Mouse (Mus musculus) cerebellum, postnatal 4 days (tissue): ENCODE results near the gene Nipal4.
"Not testable (repeated sequence)": the region's sequence is repeated elsewhere in the genome, so short reads cannot be mapped to it uniquely, and the experiment has no call there.

Source experiments
- DNase-seq, 2 experiments: peaks; one replicate each; pipeline ENCODE4 v3.0.0; 2022; ENCODE audit warnings: low spot score in 2 of 2, mixed read lengths in 1 of 2

Nipal4 gene

DNA sequence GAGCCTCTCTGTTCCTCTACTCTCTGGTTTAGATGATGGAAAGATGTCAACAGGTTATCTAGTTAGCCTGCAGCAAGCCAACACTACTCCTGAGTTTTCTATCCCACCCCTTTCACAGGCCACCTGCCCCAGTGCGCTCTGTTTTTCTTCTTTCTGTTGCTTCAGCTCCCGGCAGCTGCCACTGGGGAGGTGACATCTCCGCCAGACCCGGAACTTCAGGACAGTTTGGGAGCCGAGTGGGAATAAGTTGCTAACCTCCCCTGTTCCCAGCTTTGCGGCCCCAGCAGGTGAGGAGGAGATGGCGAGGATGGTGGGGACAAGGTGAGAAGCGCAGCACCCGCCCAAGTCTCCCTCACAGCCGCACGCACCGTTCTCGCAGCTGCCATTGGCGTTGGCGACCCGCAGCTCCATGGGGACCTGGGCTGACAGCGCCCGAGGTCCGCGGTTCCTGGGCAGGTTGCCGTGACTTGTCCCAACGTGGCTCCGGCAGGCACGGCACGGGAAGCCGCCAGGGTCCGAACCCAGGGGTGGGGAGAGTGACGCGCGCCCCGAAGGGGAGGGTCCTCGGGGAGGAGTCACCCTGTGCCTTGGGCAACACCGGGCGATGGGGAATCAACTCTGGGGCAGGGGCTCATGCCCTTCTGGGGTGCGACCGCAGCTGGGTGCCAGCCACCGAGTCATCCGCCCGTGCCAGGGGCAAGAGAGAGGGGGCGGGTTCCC, at the start of gene Nipal4:
Nipal4 (minus strand) TSS at position 643 of the 720 bp plus-strand sequence.
- DNase-seq, result no peak

DNA sequence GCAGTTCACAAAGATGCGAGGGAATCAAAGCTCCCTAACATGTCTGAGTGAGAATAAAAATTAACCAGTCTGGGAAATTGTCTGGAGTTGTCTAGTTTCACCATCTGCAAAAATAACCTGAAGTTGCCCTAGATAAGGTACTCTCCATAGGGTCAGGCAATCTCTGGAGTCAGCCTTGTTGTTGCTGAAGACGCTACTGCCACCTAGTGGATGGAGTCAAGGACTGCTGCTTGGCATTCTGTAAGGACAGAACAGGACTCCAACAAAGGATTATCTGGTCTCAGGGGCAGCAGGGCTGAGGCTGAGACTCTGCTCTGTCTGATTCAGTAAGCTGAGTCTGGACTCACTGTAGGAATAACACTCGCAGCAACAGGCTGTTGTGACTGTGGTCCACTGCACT, 49.0 kb upstream of the Nipal4 start:
- peak in 1 of 2 experiments; percentile 56 for DNase-seq

DNA sequence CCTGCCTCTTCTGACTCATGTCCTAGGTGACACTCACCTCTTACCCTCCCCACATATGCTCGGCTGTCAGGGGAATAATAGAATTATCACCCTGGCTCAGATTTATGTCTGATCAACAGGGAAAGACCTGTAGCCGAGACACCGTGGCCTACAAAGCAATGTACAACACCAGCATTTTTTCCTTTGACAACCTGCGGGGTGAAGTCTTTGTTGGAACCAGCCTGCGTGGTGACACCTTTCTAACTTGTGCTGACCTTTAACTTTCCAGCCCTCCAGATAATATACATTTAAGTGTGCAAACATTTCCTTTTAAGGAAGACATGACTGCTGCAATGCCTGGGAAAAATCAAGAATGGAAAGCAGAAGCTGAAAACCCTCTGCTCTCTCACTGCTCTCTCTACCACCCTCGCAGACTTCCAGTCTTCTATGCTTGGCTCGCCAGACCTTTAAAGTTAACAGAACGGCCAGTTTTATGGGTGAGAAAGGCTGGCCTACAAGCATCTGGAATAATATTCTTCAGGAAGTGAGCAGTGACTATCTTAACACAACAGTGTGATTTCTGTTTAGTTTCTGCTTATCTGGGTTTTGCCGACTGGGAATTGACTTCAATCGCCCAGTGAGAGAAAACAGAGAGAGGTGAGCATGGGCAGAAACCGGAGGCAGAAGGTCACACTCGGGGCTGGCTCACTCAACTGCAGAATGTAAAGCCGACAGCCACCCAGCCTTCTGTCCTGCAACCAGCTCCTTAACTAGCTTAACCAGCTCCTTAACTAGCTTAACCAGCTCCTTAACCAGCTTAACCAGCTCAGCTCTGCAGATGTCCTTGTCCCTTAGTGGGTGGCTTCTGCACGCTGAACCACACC, 48.3 kb upstream of the Nipal4 start:
- no peak for DNase-seq

DNA sequence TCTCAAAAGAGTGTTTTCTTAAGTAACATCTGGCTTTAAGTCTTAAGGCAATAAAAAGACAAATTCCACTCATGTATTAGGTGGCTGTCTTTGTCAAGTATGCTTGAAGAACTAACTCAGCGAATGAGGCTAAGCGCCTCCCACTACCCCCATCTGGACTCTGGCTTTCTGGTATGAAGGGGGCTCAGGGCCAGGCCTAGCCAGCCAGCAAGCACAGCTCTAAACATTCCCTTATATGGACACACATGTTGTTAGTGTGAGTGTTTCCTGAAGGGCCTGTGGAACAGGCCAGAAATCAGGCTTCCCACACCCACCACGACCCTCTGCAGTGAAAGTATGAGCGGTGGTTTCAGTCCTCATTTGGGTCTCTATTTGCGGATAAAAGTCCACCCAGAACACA, 47.5 kb upstream of the Nipal4 start:
- DNase-seq, result no peak

DNA sequence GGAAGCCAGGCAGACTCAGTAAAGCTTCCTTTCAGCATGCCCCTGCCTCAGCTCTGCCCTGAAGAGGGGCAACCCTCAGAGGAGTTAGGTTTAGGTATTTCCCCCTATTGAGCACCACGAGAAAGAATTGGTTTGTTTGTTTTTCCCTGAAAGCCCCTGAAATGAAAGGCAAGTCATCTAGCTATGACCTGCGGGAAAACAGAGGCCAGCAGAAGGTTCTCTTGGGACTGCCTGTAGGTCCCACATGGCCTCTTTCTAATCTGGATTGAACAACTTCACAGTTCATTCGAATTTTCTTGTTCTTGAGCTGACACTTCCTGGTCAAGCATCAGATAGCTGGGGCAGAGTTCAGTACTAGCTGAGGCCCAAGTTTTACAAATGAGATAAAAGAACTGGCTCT, 45.5 kb upstream of the Nipal4 start:
- no peak for DNase-seq

DNA sequence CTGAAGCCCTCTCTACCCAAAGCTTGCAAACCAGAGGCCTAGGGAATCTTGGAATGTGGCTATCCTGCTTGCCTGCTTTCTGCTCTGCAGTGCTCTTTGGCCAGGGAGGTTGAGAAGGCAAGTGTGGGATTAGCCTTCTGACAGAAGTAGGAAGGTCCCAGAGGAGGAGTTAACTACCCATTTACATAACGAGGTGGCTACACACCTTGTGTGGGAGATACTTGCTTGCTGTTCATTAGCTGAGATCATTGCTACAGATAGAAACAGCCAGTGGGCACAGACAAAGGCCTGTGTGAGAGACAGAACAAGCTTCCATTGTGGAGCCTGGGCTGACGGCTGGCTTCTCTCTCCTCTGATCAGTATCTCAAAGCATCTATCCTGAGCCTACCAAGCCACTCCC, 43.6 kb upstream of the Nipal4 start:
- no peak for DNase-seq

DNA sequence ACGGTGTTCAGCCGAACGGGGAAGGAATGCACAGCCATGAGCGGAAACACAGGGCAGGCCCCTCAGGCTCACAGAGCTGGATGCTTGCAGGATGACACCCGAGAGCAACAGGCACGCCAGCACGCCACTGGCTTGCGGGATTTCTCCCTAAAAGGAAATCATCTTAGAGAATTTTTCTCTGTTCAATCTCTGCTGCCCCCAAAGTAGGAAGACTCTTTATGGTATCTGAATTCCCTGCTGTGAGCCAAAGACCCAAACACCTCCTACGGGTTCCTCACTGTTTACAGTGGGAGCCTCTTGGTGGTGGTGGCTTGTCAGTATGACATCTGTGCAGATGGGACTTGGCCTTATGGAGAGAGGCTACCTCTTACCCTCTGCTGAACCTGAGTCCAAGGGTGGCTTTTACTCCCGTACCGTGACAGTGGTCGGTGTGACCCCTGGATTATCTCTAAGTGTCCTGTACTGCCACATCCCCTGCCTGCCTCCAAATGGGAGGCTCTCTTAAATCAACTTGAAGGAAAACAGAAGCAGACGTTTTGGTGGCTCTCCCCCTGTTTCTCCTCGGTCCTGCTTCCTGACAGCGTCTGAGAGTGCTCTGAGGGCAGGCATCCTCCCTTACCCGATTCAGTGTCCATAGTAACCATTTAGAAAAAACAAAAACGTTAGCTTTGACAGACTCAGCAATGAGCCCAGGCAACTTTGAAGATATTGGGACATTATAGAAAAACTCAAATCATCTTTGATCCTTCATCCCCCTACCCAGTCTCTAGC, 39.5 kb upstream of the Nipal4 start:
- no peak for DNase-seq

DNA sequence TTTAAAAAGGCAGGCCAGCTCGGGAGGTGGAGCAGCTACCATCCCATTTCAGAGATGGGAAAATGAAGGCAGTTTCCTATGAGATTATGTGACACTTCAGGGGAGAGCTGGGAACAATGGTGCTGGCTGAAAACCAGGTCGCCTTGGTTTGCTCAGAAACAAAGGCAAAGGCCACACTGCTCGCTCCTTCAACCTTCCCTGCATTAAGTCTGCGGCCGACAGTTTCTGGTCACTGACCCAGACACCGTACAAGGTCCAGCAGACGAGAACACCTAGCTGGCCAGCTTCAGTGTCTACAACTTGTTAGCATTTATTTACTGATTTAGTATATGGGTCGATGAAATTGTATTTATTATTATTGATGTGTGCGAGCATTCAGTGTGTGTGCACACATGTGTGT, 38.5 kb upstream of the Nipal4 start:
- no peak for DNase-seq

DNA sequence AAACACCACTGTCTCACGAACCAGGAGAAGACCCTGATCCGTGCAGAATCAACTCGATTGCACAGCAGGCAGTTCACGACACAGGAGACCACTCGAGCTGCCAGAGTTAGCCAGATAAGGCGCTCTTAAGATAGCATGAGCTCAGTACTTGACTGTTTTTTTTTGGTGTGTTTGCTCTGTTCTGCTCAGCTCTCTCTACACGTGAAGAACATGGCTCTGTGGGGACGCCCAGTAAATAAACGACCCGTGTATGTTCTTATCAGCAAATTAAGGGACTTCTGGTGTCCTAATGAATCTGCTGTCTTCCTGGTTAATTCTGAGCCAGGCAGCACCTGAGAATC, 36.2 kb upstream of the Nipal4 start:
- no peak for DNase-seq

DNA sequence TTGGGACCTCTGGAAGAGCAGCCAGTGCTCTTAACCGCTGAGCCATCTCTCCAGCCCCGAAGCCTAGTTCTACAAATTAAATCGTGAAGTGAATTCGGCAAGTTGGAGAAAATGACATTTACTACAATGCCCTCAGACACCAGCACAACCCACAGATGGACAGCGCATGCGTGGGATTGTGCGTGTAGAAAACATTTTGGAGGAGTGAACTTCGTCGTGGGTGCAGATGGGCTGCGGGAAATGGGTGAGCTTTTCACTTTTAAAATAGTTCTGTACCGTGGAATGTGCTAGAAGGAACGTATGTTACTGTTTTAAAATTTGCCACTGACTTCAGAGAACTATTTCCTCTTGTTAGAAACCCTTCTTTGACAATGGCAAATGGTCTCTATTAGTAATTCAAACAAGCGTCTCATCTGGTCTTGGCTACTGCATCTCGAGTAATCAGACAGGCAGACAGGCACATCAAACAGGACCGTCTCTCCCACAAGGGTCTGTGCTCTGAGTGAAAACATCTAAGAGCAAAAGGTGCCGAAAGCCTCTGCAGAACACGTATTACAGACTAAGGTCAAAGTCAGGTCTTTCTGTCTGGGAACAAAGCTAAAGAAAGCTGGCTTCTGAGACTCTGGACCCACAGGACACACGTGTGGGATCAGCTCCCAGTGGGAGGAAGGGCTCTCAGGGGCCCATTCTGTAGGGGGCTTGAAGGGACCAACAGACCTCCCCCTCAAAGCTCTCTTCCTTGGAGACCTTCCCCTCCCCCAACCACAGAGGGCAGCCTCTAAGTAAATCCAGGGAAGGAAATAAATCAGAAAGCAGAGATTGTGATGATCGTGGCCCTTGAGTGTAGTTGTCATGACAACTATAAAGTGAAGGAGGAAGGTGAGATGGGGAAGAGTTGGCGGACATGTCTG, 35.6 kb upstream of the Nipal4 start:
- DNase-seq, result no peak

DNA sequence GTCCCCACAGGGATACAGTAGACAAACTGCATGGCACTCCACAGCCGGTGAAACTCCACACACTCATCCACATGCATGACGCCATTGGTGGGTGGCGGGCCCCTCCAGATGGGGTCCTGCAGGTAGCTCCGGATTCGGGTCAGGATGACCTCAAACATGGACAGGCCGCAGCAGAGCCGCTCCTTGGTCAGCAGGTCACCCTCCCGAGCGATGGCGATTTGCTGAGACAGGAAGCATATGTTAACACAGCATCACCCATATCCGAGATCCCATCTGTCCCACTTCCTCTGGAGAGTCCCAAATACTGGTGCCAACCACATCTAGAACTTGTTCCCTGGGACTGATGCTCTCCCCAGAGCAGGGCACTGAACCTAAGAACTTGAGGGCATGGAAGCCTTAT, 34.4 kb upstream of the Nipal4 start:
- DNase-seq, result no peak

DNA sequence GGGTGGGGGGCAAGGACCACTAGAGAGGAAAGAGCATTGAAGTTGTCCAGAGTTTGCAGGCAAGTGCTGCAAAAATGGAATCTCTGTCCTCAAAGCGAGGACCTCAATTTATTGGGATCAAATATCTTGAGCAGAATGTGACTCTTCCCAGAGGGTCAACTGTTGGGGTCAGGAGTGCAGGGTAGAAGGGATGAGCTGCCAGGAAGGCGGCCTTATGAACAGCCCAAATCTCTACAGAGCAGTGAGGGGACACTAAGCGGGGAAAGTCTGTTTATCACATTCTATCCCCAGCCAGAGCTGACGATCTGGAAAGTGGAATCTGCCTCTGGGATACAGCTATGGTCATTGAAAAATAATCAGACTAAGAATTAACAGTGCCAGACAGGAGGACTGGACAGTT, 27.9 kb upstream of the Nipal4 start:
- DNase-seq, result no peak

DNA sequence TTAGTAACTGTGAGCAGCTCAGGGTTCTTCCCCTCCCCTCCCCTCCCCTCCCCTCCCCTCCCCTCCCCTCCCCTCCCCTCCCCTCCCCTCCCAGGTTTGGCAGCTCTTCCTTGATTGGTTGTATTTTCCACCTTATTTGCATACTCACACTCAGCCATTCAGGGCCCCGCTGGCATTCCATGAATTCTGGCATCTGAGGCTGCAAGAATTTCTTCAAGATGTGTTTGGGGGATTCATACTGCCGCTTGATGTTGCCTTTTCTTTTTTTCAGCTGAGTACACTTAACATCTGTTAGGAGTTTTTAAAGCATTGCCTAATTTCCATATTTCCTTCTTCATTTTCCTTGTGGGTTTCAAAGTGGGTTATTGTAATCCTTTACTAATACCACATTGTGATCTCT, 22.0 kb upstream of the Nipal4 start:
- DNase-seq, result no peak

DNA sequence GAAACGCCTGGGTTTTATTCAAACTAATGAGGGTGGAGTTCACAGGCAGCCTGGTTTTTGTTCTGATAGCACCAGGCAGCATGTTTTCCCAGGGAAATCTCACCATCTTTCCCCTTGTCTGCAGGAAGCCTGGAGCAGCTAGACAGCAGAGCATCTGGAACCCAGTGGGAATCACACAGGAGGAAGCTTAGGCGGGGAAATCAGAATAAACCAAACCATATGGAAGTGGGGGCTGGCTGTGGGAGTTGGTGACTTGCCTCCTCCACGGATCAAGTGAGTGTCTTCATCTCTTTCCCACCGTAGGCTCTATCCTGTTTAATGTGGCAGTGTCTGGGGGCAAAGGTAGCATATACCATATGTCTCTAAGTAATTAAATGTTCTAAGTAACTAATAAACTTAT, 19.2 kb upstream of the Nipal4 start:
- no peak for DNase-seq

DNA sequence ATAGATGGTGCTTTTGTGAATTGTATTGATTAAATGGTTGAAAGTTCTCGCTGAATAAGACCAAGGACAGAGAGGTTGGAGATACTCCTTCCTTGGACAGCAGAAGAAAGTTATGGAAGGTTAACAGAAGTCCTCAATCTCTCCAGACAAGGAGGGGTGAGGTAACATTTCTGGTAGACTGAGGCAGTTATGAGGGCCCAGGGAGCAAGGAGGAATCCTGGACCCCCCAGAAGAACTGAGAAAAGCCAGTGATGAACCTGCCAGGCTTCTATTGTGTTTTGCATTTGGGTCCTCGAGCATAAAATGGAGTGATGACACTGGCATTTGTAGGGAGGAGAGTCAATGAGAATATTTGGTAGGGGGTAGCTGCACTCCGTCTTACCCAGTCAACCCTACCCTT, 18.6 kb upstream of the Nipal4 start:
- no peak for DNase-seq

DNA sequence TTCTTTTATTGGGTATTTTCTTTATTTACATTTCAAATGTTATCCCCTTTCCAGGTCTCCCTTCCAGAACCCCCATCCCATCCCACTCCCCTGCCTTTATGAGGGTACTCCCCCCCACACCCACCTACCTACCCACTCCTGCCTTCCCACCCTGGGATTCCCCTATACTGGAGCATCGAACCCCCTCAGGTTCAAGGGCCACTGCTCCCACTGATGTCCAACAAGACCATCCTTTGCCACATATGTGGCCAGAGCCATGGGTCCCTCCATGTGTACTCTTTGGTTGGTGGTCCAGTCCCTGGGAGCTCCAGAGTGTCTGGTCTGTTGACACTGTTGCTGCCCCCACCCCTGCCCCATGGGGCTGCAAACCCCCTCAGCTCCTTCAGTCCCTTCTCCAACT, 15.7 kb upstream of the Nipal4 start:
- not testable (repeated sequence) for DNase-seq

DNA sequence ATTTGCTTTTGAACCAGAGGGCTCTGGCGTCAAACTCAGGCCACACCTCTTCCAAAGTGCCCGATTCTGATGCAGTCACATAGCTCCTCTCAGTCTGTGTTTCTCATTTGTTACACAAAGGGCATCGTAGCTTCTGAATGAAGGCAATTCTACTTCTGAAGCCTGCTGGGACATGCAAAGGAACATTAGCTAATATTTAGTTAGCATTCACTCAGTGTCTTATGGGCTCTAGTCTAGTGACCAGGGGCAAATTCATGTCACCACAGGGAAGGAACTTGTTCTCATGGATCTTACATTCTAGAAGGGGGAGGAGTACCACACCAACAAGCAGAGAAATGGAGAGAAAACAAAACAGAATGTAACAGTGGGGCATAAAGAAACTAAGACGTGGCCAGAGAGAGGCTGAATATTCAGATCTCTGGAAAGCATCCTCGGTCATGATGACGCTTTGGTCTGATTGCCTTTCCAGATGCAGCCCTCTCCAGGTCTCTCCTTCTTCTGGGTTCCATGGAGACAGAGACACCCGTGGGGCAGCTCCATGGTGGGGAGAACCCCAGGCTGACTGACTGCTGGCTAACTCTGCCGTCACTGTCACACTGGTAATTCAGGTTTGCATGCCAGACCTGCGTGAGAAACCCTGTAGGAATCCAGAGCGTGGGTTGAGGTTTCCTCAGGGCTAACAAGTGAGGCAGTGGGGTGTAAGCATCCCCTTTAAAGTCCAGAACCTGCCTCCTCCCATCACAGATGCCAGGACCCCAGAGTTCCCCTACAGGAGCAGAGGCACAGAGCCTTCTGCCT, 11.1 kb upstream of the Nipal4 start:
- no peak for DNase-seq

DNA sequence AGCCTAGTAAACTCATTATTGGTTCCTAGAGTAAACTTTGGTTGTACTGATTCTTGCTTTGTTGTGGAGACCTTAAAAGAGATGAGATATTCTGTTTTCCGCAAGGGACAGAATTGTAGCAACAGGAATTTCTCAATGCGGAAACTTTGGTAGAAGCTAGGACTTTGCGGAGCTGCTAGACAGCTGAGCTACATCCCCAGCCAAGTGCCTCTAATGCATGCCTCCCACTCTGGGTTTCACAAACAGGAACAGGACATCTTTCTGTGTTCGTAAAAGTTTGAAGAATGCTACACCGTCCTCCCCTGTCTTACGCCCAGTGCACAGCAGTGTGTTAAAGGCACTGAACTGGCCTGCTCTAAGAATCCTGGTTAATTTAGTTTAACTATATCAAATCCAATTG, 9.8 kb upstream of the Nipal4 start:
- no peak for DNase-seq

DNA sequence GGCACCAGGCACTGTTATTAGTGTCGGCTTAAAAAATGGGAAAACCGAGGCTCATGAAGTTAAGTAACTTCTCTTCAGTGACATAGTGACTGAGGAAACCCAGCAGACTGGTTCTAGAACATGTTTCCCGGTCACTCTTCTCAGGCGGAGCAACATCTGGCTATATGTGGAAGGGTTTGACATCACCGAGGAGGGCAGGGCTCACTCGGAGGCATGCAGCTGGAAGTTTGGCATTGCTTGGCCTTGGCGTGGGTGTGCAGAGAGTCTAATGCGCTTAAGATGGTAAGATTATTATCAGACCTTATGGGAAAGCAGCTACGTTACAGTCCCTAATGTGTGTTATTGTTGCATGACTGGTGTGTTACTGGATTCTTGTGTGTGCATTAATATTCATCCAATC, 5.8 kb upstream of the Nipal4 start:
- DNase-seq, result no peak

DNA sequence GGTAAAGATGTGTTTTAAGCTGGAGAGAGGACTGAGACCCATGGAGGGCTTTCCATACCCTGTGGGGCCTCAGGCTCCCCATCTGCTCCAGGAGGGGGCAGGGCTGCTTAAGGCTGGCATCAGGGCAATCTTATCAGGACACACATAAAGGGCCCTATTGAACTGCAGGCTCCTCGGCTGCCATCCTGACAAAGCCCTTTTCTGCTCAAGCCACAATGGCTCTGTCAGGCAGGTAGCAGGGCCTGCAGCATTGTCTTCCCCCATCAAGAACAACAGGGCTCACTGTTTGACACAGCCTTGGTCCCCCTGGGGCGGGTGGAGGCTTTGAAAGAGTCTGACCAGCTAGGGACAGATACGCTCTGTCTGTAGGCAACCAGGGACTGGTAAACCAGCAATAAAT, 3.6 kb upstream of the Nipal4 start:
- no peak for DNase-seq

DNA sequence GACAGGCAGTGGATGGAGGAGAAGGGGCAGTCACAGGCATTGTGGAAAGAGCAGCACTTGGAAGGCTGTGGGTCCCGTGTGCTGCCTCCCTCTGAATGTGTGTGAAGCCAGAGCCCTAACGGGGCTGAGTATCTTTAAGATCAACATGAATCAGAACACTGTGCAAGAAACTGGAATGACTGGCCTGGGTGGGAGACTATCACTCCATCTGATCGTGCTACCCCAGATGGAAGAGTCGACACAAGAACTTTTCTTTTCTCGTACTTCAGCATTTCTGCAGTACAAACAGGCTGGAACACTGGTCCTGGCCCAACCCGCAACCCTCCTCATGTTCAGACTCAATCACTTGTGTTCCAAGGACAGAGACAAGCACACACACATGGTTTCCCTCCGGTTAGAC, 2.2 kb upstream of the Nipal4 start:
- DNase-seq, result no peak
